Mouse (Mus musculus): ENCODE measurements around the gene Olfr450. TPM values are rescaled to one million over a fixed set of nuclear protein-coding genes. Genes with fewer than 3 reads are reported as not detected.

Olfr450 gene
- total RNA-seq (2021), result not detected
- long read RNA-seq, experiment 1, result 0 reads
- long read RNA-seq, experiment 2, result 0 reads

DNA sequence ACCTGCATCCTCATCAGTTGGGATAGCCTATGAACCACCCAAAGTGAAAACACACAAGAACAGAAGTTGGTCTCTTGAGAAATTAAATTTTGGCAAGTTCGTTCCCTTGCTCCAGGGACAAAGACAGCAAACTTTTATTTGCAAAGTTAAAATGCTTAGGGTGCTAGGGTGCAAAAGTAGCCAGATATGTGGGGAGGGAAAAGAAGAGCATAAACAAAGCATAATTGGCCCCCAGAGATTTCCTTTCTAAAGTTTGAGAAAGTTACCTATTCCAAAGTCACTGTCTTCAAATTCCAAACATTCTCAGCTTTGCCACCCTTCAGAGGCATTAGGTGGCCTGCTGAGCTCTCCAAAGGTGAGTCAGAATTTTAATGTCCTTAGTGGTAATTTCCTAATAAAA, at the start of gene Olfr450:
Gene Olfr450 (plus strand): TSS at position 301 of the 400 bp plus-strand sequence.
- no peak for DNase-seq
- intact Hi-C loops (cut with DNase I), result no loop called here

DNA sequence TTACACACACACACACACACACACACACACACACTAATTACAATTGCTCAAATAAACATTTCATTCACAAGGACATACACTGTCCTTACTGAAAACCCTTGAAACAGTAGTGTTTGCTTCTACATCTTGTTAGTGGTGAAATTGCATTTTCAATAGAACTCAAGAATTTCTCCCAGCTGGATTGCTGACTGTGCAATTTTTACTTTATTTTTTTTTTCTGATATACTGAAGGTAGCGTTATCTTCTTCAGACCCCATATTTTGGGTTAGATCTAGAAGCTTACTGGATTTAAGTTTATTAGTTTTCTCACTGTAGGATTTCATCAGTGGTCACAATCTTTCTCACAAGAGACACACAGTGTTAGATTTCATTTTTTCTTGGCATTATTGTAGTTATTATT, 34.7 kb upstream of the Olfr450 start:
- intact Hi-C loops (cut with DNase I), result no loop called here

DNA sequence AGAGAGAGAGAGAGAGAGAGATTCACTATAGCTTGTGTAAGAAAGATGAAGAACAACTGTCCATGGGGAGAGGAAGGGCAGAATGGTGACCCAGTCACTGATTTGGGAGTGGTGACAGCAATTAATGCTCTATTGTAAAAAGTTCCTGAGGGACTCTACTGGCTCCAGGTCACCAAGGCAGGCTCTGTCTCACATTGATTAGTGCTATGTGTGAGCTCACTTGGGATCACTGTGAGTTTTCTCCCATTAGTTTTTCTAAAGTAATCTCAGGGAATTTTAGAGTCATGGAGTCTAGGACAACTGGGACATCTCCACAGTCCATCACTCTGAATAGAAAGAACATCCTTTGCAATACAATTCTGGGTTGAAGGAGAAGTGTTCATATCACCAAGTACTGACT, 26.9 kb upstream of the Olfr450 start, which contains the start of gene Olfr452:
Gene Olfr452 (plus strand): TSS at position 301 of the 400 bp plus-strand sequence.
- intact Hi-C loops (cut with DNase I), result no loop called here
- DNase-seq, result no peak

More for the DNA sequence above, 34.7 kb upstream of the Olfr450 start:
- no peak for DNase-seq

DNA sequence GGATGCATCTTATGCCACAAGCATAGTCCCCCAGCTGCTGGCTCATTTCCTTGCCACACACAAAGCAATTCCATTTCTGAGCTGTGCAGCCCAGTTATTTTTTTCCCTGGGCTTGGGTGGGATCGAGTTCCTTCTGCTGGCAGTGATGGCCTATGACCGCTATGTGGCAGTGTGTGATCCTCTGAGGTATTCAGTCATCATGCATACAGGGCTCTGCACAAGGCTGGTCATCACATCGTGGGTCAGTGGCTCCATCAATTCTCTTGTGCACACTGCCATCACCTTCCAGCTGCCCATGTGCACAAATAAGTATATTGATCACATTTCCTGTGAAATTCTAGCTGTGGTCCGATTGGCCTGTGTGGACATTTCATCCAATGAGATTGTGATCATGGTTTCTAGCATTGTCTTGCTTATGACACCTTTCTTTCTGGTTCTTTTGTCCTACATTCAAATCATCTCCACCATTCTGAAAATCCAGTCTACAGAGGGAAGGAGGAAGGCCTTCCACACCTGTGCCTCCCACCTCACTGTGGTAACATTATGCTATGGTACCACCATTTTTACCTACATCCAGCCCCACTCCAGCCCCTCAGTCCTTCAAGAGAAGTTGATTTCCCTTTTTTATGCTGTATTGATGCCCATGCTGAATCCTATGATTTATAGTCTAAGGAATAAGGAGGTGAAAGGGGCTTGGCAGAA, 21.3 kb upstream of the Olfr450 start:
- intact Hi-C loops (cut with DNase I), result no loop called here
- no peak for DNase-seq

DNA sequence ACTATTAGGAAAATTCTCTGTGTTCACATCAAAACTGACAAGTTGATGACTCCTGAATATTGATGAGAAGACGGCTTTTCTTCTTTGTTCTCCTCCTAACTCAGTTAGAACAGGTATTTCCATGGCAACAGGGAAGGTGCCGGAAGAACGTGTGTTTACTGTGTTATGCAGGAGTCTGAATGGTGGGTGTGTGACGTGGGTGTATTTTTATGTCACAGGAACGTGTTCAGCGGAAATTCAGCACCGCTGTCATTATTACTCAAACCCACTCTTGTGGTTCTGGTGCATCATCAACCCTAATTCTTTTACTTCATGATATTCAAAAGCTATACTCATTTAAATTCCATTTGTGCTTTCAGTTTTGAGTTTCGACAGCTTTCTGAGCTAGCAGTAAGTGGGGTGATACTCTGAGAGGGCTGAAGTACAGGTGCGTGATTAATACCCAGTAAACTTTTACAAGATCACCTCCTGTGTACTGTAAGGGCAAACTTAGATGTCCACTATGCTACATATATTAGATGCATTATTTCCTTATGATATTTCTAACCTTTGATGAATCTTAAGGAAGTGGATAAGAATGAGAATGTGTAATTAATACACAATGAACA, 20.7 kb upstream of the Olfr450 start:
- intact Hi-C loops (cut with DNase I), result no loop called here
- no peak for DNase-seq

DNA sequence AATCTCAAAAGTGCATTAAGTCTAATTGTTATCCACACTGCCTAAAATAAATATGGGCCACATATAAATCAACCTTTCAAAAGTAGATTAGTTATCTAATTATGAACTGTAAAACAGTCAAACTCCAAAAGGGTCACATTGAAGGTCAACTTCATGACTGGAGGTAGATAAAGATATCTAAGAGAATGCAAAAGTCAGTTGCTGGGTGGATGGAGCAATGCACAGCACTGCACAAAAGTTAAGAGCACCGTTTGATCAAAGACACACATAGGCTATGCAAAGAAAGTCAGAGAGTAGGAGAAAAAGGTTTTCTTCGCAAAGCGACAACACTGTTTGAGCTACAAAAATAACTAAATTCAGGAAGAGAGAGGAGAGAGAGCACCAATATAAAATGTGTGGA, 16.8 kb upstream of the Olfr450 start:
- intact Hi-C loops (cut with DNase I), result no loop called here

DNA sequence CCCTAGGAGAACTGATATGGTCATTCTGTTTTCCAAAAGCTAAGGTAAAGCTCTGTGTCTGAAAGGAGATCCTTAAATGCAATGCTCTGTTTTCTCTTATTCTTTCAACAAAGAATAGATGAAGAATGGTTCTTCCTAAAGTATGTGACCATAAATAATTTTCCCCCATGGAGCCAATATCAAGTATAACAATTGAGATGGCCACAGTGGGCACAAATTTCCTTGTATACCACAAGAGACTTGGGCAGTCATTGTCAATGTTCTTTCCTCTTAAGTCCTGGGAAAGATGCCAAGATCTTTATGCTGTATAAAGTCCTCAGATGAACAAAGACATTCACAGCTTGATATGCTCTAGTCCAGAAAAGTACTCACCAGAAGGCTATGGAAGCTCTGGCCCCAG, 22.3 kb downstream of the Olfr450 start, which contains the start of gene Olfr449:
Gene Olfr449 (plus strand): TSS at position 301 of the 400 bp plus-strand sequence.
- intact Hi-C loops (cut with DNase I), result no loop called here

More for the DNA sequence above, 16.8 kb upstream of the Olfr450 start:
- no peak for DNase-seq

DNA sequence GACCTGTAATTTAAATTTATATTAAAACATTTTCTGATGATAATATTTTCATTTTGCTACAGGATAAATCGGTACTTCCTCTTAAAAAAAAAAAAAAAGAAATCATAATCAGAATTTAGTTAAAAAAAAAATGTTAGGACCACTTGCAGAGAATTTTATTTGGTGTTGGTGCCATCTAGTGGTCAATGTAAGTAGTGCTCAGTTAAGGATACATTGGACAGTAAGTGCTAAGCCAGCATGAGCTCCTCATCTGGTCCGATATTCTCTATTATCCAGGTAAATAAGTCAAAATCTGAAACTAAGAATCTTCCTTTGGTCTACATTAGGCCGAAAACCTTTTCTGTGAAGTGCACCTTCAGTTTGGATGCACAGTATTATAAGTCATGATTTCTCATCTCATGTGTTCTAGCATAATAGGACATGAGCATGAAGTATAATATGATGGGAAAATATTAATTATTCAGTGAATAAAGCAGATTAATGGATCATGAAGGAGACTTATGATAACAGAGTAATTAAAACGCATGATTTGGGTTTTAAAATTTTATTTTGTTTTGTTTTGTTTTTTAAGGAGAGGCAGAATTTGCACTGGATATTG, 48.6 kb downstream of the Olfr450 start:
- peak in 1 of 2 experiments; percentile 47 for DNase-seq
- intact Hi-C loops (cut with DNase I), result loop anchor here (5.0 to 10.0 kb wide), 3 partner anchors 248 to 1096 kb away; no protein-coding TSS in a partner anchor

More for the DNA sequence above, 22.3 kb downstream of the Olfr450 start, which contains the start of gene Olfr449:
- DNase-seq, result no peak

Other genes with a start within 250 kb of the Olfr450 start
- not detected for gene Tcaf3, start 214.2 kb upstream of the Olfr450 start, total RNA-seq (2021)
- gene Tcaf2, start 166.7 kb upstream of the Olfr450 start, total RNA-seq (2021), result 1 to 10 TPM; 4.4 to 4.5 TPM
- gene Tcaf1, start 101.9 kb upstream of the Olfr450 start, total RNA-seq (2021), result 10 to 100 TPM; 18.1 to 18.6 TPM
- not detected for gene Olfr453, start 72.6 kb upstream of the Olfr450 start, total RNA-seq (2021)
- gene Olfr38, start 55.5 kb upstream of the Olfr450 start, total RNA-seq (2021), result not detected
- not detected for gene Olfr452, start 26.8 kb upstream of the Olfr450 start, total RNA-seq (2021)
- gene Olfr449, start 22.4 kb downstream of the Olfr450 start, total RNA-seq (2021), result not detected
- gene Olfr448, start 78.5 kb downstream of the Olfr450 start, total RNA-seq (2021), result not detected
- not detected for gene Olfr447, start 96.9 kb downstream of the Olfr450 start, total RNA-seq (2021)
- gene Olfr446, start 109.4 kb downstream of the Olfr450 start, total RNA-seq (2021), result not detected
- not detected for gene Olfr444, start 137.1 kb downstream of the Olfr450 start, total RNA-seq (2021)

Data from heart, postnatal 14 days (tissue).